Mouse (Mus musculus): ENCODE measurements at regions not wholly inside any gene's neighbourhood (a gene's known extent, or its start where the extent isn't known, plus 50 kb on each side); places are given as distances from the start of the nearest gene placed in this dataset.

DNA sequence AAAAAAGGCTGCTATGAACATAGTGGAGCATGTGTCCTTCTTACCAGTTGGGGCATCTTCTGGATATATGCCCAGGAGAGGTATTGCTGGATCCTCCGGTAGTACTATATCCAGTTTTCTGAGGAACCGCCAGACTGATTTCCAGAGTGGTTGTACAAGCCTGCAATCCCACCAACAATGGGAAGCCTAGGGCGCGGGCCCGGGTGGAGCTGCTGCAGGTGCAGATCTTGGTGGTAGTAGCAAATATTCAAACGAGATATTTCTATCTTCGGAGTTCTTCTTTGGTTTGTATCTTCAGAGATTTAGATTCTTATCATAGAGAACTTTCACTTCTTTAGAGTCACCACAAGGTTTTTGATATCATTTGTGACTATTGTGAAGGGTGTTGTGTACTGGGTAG lies 52.7 kb upstream of the Btbd35f27 start:
- ATAC-seq (ENCODE audit: poor library complexity, severe bottlenecking), result peak; percentile 59; the same call in 1 of the 2 replicates

Data from megakaryocyte, adult 5-6 weeks (primary cell).